ENCODE assay signal across 8 mouse cellular contexts in the genomic region with DNA sequence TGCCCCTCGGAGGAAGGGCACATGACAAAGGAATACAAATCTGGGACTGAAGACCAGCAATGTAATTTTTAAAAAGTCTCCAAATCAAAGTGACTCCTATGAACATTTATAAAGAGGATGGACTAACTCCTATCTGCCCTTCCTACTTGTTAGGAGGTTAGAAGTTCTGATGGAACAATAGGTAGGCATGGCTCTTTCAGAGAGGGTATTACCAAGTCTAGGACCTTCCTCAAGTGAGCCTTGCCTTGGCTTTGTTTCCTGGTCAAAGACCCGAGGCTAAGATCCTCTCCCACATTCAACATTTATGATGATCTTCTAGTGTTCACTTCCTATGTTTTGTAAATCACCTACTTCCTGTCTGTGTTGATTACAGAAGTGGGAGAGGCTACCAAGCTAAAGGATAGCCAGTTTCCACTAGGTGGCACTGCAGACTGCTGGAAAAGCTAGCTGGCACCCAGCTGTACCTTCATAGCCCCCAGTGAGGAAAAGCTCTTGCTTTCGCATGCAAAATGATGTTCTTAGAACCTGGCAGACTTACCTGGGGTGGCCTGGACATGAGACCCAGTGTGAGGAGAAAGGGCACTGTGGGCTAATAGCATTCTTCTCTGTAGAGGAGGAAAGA.
DNase-seq lines count a peak whose midpoint lies in the region; ATAC-seq and TF ChIP-seq lines count a peak whose summit lies in the region.

No protein-coding gene starts in this region.

- H3K27me3 ChIP-seq in embryonic facial prominence, embryonic 14.5 days (replicated peaks; ENCODE audit: control insufficient read depth, insufficient read depth, low read length), result no peaks in the 10 kb centered on the region

- no peak for TF ChIP-seq POLR2A in bone marrow, adult 2 months (IDR thresholded peaks at IDR 0.05; ENCODE audit: borderline replicate concordance, control insufficient read depth, low read depth, low read length)

- WGBS in bone marrow, adult 2 months, result 33% methylated on average over 3 of the region's 3 CpGs
- 35% methylated on average over 3 of the region's 3 CpGs for WGBS in embryonic facial prominence, embryonic 14.5 days

- H3K9ac ChIP-seq in ES-E14 (ENCODE audit: insufficient read depth, low read depth, low read length, poor library complexity, severe bottlenecking), result no peak overlapping the region
- H3K9ac ChIP-seq in embryonic facial prominence, embryonic 14.5 days (ENCODE audit: low read depth, low read length), result no peak overlapping the region

- no peaks in the 10 kb centered on the region for H3K4me1 ChIP-seq in ES-E14 (ENCODE audit: control insufficient read depth in 2 of 2, insufficient read depth in 2 of 2, low read length in 2 of 2, poor library complexity in 1 of 2)
- H3K4me1 ChIP-seq in bone marrow, adult 2 months (ENCODE audit: control insufficient read depth, insufficient read depth, low read length), result no peaks in the 10 kb centered on the region
- no peaks in the 10 kb centered on the region for H3K4me1 ChIP-seq in embryonic facial prominence, embryonic 14.5 days (ENCODE audit: control insufficient read depth, insufficient read depth, low read length)

- H3K9me3 ChIP-seq in ES-E14 (ENCODE audit: control insufficient read depth, insufficient read depth, low read depth, low read length), result no peaks in the 10 kb centered on the region
- no peaks in the 10 kb centered on the region for H3K9me3 ChIP-seq in embryonic facial prominence, embryonic 14.5 days (ENCODE audit: control insufficient read depth, low read length)

- no peak overlapping the region for H3K4me3 ChIP-seq in ES-E14 (ENCODE audit: insufficient read depth in 1 of 2, low read depth in 1 of 2, low read length in 2 of 2, poor library complexity in 1 of 2, severe bottlenecking in 1 of 2)
- no peak overlapping the region for H3K4me3 ChIP-seq in bone marrow, adult 2 months (replicated peaks; ENCODE audit: control insufficient read depth, low read depth, low read length)
- H3K4me3 ChIP-seq in embryonic facial prominence, embryonic 14.5 days (ENCODE audit: low read depth, low read length), result no peak overlapping the region
- no peak overlapping the region for H3K4me3 ChIP-seq in layer of hippocampus, adult 2 months

- DNase-seq in ES-E14 (ENCODE audit: low read depth, low spot score), result peak; percentile 35
- DNase-seq in embryonic facial prominence, embryonic 14.5 days (ENCODE audit: low spot score), result peak; percentile 75
- DNase-seq in heart, postnatal 4 days, result peak; percentile 73
- peak; percentile 36 to 72 for DNase-seq in layer of hippocampus, adult 2 months (ENCODE audit: low spot score in 2 of 2)
- peak; percentile 66 for DNase-seq in lung, postnatal 25 days (ENCODE audit: low spot score)
- DNase-seq in right cerebral cortex, postnatal 10 days (ENCODE audit: low spot score in 2 of 2), result peak; percentile 71 to 72
- DNase-seq in T-cell, adult 2 months (ENCODE audit: low spot score), result no peak

- peak; percentile 54 for TF ChIP-seq CTCF in bone marrow, adult 2 months (IDR thresholded peaks at IDR 0.05; ENCODE audit: control insufficient read depth, insufficient read depth, low read length)
- TF ChIP-seq CTCF in layer of hippocampus, adult 2 months (conservative IDR thresholded peaks at IDR 0.05), result peak; percentile 94

- no peaks in the 10 kb centered on the region for H3K36me3 ChIP-seq in ES-E14 (ENCODE audit: control insufficient read depth, insufficient read depth, low read length, poor library complexity, severe bottlenecking)
- no peaks in the 10 kb centered on the region for H3K36me3 ChIP-seq in embryonic facial prominence, embryonic 14.5 days (ENCODE audit: control insufficient read depth, insufficient read depth, low read length)

- ATAC-seq in embryonic facial prominence, embryonic 14.5 days (ENCODE audit: low read depth), result 0 out of 2 replicates have a peak, but pooled peaks have one; percentile 79

- in situ Hi-C loops in ES-E14 (cut with MboI; ENCODE audit: low sequenced_read_pairs in 2 of 2, unreplicated experiment in 2 of 2), result loop anchor here in 1 of 2 experiments (5.0 to 10.0 kb wide), 2 partner anchors 285 to 467 kb away; no protein-coding TSS in a partner anchor

- H3K27ac ChIP-seq in ES-E14 (ENCODE audit: insufficient read depth, low read depth, low read length, poor library complexity, severe bottlenecking), result no peak overlapping the region
- no peak overlapping the region for H3K27ac ChIP-seq in bone marrow, adult 2 months (ENCODE audit: control insufficient read depth, insufficient read depth, low read depth, low read length, poor library complexity)
- H3K27ac ChIP-seq in embryonic facial prominence, embryonic 14.5 days (replicated peaks; ENCODE audit: low read depth, low read length), result no peak overlapping the region
- H3K27ac ChIP-seq in layer of hippocampus, adult 2 months, result no peak overlapping the region

- H3K4me2 ChIP-seq in embryonic facial prominence, embryonic 14.5 days (ENCODE audit: low read depth, low read length), result no peak overlapping the region

TF ChIP-seq in ES-E14, 5 proteins besides CTCF, POLR2A, EP300 and RAD21:
- TF ChIP-seq ZC3H11A (IDR thresholded peaks at IDR 0.05; ENCODE audit: borderline replicate concordance, low read depth, low read length) (peak; percentile 76; the same call in 1 of the 2 replicates), MAFK (IDR thresholded peaks at IDR 0.05; ENCODE audit: insufficient read depth, low read depth, low read length) (no peak), ZNF384 (IDR thresholded peaks at IDR 0.05; ENCODE audit: low read depth, low read length) (no peak)
TF ChIP-seq in ES-E14: peak in this region for 1.
